Mouse (Mus musculus): ENCODE data around the gene Tnrc6c.
"Not testable (repeated sequence)": the region's sequence is repeated elsewhere in the genome, so short reads cannot be mapped to it uniquely, and the experiment has no call there.

The Tnrc6c gene

DNA sequence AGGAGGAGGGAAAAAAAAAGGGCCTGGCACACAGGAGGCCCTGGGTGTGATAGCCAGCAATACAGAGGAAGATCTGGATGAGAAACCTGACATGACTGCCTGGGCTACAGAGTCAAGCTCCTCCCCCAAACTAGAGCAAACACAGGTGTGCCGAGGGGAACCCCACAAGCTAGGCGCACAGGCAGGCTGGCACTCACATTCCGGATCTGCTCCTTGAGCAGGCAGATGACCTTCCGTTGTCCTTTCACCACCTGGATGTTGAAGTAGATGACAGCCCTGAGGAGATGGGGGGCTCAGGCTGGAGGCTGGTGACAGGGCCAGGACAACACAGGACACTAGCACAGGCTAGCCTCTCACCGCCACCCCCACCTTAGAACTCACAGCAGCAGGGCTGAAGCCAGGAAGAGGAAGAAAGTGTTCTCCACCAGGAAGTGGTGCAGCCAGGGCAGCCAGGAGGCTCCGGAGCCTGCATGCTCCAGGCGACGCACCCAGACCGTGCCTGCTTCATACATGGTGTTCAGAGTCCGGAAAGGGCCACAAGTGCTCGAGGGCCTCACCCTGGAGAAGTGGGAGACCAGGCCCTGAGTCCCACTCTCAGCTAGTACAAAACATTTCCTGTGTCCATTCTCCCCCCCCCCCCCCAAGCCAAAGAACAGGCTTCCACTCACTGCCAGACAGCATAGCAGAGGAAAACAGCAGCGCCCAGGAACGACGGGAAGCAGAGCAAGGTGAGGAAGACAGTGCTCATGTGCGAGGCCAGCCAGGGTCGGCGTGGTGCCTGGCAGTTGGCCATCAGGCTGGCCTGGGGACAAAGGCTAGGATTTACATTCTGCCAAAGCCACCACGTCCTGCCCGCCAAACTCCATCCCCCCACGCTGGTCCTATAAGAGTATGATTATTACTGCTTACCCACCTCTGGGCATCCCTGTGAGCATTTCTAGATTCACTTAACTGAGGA, 114.9 kb downstream of the Tnrc6c start:
- no peak for DNase-seq (ENCODE audit: low spot score in 2 of 2)

DNA sequence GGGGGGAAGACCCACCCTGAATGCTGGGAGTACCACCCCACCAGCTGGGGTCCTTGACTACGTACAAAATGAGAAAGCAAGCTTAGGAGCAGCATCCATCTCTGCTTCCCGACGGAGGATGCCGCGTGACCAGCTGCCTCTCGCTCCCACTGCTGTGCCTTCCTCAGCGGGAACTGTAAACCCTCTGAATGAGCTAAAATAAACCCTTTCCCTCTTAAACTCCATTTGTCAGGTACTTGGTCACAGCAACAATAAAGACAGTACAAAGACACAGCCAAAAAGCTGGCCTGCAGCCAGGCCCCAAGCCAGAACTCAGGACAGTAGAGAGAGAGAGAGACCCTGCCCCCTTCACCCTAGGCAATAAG, 115.6 kb downstream of the Tnrc6c start:
- no peak for DNase-seq (ENCODE audit: low spot score in 2 of 2)

DNA sequence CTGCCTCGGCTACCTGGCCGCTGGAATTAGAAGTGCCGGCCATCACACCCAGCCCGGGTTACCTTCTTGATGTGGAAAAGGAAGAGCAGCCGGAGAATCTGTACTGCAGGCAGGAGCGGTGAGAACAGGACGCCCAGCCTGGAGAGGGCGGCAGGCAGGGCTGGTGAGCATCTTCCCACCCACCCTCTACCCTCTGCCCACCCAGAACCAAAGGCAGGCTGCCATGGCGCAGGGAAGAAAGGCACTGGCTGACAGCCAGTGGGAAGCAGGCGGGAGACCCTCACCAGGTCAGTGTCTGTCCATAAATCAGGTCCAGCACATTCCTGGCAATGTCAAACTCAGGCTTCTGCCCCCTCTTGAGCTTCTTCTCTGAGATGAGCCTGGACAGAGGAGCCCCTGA, 116.3 kb downstream of the Tnrc6c start:
- DNase-seq (ENCODE audit: low spot score in 2 of 2), result peak in 1 of 2 experiments; percentile 11

GRCm38 (mm10) chr11:117772352-117772751, 118.3 kb downstream of the Tnrc6c start:
- DNase-seq (ENCODE audit: low spot score in 2 of 2), result no peak

GRCm38 (mm10) chr11:117774925-117775324, 120.8 kb downstream of the Tnrc6c start:
- DNase-seq (ENCODE audit: low spot score in 2 of 2), result no peak

DNA sequence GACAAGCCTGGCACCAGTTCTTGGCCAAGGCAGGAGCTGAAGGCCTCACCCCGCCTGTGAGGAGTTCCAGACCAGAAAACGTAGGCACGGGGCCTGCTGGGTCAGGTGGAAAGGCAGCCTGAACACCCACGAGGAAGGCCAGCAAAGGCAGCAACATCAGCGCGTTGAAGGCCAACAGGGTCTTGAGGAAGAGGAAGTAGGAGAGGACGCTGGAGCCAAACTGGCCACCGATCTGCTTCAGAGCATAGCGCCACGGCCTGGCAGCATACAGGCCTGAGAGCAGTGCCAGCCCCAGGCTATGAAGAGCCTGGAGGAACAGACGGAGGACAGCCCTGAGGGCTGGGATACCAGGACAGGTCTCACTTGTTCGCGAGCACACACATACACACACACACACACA, 121.5 kb downstream of the Tnrc6c start:
- no peak for DNase-seq (ENCODE audit: low spot score in 2 of 2)

DNA sequence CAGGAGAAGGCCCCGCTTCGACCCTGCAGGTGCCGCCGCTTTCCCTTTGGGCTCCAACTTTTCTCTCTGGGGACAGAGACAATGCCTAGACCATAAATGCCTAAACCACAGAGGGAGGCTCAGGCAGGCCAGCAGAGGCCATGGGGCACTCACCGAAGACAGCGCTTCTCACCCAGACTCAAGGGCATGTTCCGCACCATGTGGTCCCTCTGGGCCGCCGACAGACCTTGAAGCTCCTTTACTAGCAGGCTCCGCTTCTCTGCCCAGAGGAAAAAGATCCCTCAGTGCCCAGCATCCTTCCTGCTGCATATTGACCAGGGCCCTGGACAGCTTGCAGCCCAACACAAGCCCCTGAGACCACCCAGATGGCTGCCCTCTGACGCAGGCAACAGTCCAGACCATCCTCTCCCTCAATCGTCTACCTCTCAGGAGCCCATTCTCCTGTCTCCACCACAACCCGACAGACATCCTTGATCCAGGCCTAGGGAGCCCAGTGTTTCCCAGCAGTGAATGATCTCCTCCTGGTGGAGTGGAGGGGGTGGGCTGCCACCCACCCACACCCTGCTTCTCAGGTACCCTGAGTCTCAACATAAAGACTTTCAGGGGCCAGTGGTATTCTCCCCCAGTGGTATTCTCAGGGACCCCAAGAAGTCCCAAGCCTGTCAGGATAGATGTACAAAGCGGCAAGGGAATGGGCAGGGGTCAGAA, 122.2 kb downstream of the Tnrc6c start:
- DNase-seq (ENCODE audit: low spot score in 2 of 2), result no peak

- DNase-seq (ENCODE audit: low spot score in 2 of 2), result no peak
Measured at GRCm38 (mm10) chr11:117777111-117777510, 123.0 kb downstream of the Tnrc6c start.

GRCm38 (mm10) chr11:117778031-117778430, 123.9 kb downstream of the Tnrc6c start:
- DNase-seq (ENCODE audit: low spot score in 2 of 2), result no peak

DNA sequence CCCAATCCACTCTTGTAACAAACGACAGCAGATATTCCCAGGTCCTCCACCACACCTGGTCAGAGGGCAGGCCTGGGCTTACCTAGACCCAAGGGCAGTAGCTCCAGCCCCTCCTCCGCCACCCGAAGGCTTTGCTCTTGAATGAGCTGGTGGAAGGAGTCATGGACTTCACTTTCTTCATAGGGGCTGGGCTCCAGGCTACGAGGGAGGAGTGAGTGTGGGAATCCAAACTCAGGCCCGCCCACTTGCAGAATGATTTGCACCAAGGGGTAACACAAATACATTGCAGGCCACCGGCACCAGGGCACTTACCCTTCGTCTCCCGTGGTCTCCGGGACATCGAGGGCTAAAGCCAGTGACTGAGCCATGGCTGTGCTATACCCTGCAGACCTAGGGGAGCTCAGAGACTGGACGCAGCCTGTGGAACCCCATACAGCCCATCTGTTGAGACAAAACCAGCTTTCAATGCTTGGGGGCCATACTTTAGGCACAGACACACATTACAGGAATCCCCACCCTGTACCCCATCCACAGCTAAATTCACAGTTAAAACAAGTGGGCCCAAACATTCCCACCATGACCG, 124.9 kb downstream of the Tnrc6c start:
- peak; percentile 52 to 76 for DNase-seq (ENCODE audit: low spot score in 2 of 2)

DNA sequence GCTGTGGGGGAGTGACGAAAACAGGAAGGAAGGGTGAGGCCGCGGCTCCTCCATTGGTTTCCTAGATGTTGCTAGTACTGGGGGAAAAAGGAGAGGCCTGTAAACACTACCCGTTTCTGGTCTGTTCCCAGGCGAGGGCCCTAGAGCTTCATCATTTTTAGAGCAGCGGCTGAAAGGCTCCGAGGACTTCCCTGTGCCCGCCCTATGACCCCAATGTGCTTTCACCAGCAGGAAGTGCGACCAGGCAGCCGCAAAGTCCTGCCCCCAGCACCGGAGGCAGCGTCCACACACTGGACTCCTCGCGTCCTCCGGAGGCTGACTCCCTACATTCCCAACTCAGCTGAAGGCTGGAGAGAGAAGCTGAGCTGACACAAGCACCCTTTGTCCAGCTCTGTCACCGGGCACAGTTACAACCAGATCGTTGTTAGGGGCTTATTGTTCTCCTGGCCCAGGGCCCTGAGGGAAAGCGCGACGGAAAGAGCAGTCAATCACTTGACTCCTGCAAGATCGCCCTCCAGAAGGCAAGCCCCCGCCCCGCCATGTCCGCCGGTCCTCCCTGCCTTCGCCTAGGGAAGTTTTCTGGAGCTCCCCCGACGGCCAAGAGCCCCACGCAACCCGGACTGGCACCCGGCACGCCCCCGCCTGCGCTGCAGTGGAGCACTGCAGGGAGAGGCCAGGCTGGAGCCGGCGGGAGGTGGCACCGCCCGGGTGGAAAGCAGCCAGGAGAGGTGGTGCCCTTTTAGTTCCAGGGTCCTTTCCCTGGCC, 125.5 kb downstream of the Tnrc6c start:
- peak; percentile 74 to 84 for DNase-seq (ENCODE audit: low spot score in 2 of 2)

DNA sequence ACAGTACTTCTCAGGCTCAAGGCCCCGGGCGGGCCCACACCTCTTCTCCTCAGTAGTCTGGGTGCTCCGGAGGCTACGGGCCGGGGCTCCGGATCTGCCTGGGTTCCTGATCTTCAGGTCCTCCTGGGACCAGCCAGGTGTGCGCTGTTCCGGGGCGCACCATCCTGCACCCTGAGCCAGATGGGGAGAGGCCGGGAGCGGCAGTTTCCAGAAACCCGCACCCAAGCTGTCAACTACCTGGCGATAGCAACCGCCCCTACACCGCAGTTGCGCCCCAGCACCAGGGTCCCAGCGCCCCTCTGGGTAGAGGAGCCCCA, 126.1 kb downstream of the Tnrc6c start:
- no peak for DNase-seq (ENCODE audit: low spot score in 2 of 2)

DNA sequence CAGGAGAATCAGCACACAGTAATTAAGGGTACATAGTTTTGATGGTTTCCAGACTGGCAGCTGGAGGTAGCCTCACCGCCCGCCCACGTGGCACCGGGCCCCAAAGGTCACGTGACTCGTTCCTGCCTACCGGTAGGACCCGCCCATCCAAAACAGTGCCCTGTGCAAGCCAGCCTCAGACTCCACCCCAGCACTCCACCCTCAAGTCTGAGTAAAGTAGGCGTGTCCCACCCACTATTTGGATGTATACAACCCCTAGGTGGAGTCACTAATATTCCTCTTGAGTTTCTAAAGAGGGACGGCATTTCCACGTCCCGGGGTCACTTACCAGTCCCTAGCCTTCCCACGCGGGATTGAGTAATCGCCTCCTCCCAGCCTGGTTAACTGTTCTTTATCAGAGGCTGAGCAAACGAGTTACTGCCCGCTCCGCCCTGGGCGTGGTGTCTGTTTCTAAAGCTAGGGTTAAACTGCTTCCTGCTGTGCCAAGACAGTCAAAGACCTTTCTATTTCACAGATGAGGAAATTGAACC, 126.6 kb downstream of the Tnrc6c start:
- DNase-seq (ENCODE audit: low spot score in 2 of 2), result peak; percentile 91 to 97

DNA sequence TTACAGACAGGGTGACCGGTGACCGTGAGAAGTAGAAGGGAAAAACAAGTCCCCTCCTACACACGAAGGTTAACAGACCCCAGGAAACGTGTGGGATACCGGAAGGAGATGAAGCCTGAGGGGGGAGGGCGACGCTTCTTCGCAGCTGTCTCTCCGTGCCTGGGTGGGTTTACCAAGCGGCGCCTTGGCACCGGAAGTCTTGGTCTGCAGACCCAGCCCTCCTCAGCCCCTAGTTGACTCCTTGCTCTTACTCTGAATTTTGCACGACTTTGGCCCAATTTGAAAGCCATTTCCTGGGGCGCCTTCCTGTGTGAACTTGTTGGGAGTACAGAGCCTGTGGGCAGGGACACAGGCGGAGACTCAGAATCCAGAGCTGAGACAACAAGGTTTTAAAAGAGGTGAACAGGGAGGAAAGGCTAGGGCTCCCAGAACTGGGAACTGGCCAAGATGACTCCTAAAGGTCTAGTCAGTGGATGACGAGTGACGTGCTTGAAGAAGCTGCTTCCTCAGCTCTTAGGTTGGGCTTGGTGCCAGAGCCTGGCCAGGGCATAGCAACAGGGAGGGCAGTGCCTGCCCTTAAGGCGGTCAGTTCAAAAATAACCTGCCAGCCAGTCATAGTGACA, 127.2 kb downstream of the Tnrc6c start:
- peak; percentile 79 to 86 for DNase-seq (ENCODE audit: low spot score in 2 of 2)

DNA sequence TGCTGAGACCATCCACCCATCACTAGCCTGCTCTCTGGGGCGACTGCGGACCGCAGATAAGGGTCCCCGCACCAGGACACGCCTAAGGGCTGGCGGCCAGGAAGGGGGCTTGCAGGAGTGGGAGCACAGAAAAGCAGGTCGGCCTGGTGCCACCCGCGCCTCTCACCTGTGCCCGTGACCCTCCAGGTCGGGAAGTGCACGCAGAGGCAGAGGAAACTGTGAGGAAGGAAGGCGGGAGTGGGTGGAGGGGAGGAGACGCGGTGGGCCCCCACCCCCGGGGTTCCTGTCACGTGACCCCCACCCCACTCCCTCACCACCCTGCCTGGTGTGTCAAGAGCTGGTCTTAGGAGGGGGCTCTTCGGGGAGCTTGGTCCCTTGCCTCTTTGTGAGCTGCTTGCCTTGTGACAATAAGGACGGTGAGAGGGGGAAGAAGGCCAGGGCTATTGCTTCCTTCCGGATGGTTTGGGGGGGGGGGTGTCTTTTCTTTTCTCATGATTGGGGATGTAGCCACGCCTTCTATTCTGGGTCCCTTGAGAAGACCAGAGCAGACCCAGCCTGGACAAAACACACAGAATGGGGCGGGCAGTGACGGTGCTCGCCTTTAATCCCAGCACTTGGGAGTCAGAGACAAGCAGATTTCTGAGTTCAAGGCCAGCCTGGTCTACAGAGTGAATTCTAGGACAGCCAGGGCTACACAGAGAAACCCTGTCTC, 128.1 kb downstream of the Tnrc6c start, which contains the start of the genes Tmc8 and Tmc6:
Gene Tmc8 (plus strand): TSS at position 84 of the 712 bp plus-strand sequence.
Gene Tmc6 (minus strand): TSS at position 206 of the 712 bp plus-strand sequence.
- DNase-seq (ENCODE audit: low spot score in 2 of 2), result peak; percentile 83 to 86

- DNase-seq (ENCODE audit: low spot score in 2 of 2), result no peak
Measured at GRCm38 (mm10) chr11:117782705-117783034, 128.6 kb downstream of the Tnrc6c start.

DNA sequence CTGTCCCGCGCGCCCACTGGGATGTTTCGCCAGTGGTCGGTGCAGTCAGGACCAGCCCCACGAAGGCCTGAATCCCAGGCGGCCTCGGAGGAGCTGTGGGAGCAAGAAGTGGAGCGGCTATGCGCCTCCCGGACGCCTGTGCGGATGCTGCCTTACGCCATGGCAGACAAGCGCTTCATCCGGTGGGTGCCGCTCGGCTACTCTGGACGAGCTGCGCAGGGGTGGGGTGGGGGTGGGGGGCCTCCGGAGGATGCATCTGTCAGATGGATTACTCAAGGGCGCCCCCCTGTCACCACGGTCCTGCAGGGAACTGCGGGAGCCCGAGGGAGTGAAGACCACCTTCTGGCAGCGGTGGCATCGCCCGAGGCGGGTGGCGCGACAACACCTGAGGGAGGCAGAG, 129.0 kb downstream of the Tnrc6c start:
- DNase-seq (ENCODE audit: low spot score in 2 of 2), result peak; percentile 87 to 88

- DNase-seq (ENCODE audit: low spot score in 2 of 2), result peak; percentile 73 to 86
Measured at GRCm38 (mm10) chr11:117783683-117784309, 129.7 kb downstream of the Tnrc6c start.

GRCm38 (mm10) chr11:117786294-117786693, 132.2 kb downstream of the Tnrc6c start:
- peak; percentile 62 to 86 for DNase-seq (ENCODE audit: low spot score in 2 of 2)

DNA sequence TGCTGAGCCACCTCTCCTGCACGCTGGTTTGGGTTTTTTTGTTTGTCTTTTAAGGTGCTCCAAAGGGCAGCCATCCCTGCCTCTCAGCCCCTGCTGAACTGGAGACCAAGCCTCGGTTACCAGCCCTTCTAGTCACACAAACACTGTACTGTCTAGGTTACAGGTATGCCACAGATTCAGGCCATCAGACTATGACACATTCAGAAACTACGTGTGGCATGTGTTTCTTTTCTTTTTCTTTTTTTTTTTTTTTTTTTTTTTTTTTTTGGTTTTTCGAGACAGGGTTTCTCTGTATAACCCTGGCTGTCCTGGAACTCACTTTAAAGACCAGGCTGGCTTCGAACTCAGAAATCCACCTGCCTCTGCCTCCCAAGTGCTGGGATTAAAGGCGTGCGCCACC, 134.4 kb downstream of the Tnrc6c start:
- DNase-seq (ENCODE audit: low spot score in 2 of 2), result not testable (repeated sequence)

All from spleen, postnatal 10 days (tissue).